Mouse (Mus musculus): Measurements from ENCODE around the gene Cat.
A peak's percentile ranks its signal among the peaks of the same experiment; 100 is the strongest.

The Cat gene

GRCm38 (mm10) chr2:103484617-103485401, at the start of gene Cat:
TSS of gene Cat (minus strand) at chr2:103485160.
- DNase-seq (ENCODE audit: low spot score in 2 of 2) = peak; percentile 94 to 96

GRCm38 (mm10) chr2:103525596-103525995, 40.6 kb upstream of the Cat start:
- no peak for DNase-seq (ENCODE audit: low spot score in 2 of 2)

DNA sequence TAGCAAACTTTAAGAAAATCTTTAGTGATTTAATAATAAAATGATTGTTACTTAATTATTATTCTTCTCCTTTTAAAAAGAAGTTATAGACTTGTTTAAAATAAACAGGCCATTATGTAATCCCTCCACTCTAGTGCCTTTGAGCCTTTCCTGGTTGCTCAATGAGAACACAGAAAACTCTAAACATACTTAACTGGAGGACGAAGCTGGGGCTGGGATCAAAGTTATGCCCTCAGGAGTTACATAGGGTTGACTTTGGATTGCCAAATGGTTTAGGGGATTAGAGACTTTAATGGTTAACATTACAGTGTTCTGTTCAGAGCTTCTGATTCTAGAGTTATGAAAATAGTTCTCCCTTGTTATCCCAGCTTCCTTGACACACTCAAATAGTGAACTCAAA, 31.5 kb upstream of the Cat start:
- no peak for DNase-seq (ENCODE audit: low spot score in 2 of 2)

DNA sequence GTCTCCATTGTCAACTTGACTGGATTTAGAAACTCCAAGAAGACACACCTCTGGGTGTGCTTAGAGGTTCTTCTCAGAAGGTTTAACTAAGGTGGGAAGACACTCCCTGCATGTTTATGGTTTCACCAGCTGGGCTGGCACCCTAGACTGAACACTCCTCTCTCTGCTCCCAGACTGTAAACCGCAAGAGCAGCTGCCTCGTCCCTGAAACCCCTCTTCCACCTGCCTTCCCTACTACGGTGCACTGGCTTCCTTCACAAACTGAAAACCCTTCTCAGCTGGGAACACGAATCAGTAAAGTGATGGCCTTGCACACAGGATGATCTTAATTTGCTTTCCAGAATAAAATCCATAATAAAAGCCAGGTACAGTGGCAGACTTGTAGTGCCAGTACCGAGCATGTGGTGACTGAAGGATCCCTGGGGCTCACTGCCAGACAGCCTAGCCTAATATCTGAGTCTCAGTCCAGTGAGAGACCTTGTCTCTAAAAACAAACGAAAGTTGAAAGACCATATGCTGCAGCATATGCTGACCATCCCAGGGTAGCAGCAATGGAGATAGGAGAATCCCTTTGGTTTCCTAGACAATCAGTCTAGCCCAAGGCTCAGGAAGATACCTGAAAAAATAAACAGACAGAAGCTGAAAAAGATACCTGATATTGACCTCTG, 30.7 kb upstream of the Cat start:
- DNase-seq (ENCODE audit: low spot score in 2 of 2) = no peak

- DNase-seq (ENCODE audit: low spot score in 2 of 2) = no peak
Measured at GRCm38 (mm10) chr2:103512066-103512795, 27.3 kb upstream of the Cat start.

GRCm38 (mm10) chr2:103511631-103512030, 26.7 kb upstream of the Cat start:
- DNase-seq (ENCODE audit: low spot score in 2 of 2) = no peak

DNA sequence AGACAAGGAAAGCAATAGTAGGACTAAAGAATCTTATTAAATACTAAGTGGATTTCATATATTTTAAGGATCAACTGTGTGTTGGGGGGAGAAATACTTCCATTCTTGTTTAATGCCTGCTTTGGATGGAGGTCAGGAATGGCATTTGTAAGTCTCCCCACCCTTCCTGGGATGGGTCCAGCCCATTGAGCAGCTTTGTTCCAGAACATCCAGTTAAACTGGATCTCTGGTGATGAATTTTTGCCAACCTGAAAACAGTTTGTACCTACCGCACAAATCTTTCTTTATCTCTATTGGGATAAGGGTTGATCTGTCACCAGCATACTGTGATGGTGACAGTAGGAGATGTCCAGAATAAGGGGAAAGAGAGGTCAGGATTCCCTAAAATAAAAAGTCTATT, 26.1 kb upstream of the Cat start:
- no peak for DNase-seq (ENCODE audit: low spot score in 2 of 2)

DNA sequence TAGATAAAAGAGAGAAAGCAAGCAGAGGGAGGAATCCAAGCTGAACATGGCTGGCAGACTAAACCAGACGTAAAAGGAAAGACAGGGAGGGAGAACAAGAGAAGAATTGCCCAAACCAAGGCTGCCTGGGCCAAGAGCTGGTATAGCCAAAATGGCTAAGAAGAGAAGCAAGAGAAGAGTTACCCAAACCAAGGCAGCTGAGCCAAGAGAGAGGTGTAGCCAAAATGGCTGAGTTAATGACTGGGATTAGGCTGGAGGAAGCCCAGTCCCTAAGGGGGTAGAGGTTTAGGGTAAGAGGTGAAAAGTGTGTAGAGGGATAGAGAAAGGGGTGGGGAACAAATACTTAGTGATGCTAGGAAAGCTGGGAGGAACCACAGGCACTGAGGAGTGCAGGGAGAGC, 22.7 kb upstream of the Cat start:
- DNase-seq (ENCODE audit: low spot score in 2 of 2) = no peak

- DNase-seq (ENCODE audit: low spot score in 2 of 2) = no peak
Measured at GRCm38 (mm10) chr2:103505956-103506355, 21.0 kb upstream of the Cat start.

DNA sequence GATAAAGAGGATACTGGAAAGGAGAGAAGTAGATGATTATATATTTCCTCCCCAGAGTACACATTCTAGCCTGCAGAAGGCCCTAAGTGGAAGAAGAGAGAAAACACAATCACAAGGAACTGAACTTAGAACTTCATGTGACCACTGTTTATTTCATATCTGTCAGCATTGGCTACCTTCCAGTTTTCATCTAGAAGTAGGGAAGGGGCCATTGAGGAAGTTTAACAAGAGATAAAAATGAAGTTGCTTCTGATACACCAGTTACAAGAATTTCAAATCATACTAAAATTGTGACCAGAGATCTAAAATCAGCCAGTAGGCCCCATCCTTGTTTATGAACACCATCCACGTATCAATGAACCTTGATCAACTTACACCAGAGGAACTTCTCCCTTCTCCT, 19.5 kb upstream of the Cat start:
- DNase-seq (ENCODE audit: low spot score in 2 of 2) = no peak

- no peak for DNase-seq (ENCODE audit: low spot score in 2 of 2)
Measured at GRCm38 (mm10) chr2:103500769-103501168, 15.8 kb upstream of the Cat start.

GRCm38 (mm10) chr2:103495633-103496418, 10.9 kb upstream of the Cat start:
- no peak for DNase-seq (ENCODE audit: low spot score in 2 of 2)

DNA sequence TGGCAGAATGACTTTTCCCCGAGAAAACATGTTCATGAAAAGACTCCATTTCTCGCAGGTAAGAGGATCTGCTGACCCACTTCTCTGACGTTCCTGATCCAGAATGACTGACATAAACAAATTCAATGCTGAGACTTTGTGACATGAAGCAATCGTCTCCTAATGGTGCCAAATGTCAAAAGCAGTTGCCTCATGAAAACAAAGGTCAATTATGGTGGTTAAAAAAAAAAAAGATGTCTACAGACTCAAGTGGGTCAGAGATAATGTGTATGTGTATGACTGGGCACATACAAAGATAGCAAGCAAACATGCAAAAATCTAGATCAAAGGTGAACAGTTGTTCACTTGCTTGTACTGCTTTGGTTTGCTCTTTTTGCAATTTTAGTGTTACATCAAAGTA, 8.9 kb upstream of the Cat start:
- DNase-seq (ENCODE audit: low spot score in 2 of 2) = no peak

DNA sequence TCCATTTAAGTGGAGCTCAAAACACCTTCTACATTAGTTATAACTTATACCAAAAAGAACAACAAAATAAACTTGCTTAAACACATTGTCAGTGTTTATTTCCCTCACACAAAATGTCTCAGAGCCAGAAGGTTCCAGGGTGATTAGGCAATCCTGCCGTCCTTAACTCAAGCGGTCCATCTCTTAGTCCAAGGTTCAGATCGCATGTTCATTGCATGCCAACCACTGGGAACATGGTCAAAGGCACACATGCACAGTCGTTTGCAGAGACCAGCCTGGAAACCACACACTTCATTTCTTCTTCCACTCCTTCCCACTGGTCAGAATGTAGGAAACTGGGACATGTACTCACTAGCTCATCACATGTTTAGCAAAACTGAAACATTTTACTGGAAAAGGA, 7.6 kb upstream of the Cat start:
- no peak for DNase-seq (ENCODE audit: low spot score in 2 of 2)

DNA sequence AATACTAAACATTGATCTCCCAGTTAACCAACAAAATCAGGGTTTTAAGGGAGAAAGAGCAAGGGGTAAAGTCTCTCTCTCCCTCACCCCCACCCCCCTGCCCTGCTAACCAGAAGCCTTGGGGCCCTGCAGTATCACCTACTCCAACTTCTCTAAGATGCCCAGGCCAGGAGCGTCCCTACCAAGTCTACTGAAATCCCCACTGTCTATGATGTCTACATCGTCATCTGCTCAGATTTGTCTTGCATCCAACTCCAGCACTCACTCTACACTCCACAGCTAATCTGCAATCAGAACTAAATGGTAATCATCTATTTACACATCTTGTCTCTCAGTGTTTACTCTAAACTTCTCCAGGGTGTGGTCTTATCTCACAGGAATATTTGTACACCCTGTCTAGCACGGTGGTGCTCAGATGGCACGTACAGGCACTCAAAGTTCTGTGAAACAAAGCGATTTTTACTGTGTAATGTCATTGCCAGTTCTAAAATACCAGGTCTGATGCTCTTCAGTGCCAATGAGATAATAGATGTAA, 907 bp downstream of the Cat start:
- DNase-seq (ENCODE audit: low spot score in 2 of 2) = peak in 1 of 2 experiments; percentile 25

DNA sequence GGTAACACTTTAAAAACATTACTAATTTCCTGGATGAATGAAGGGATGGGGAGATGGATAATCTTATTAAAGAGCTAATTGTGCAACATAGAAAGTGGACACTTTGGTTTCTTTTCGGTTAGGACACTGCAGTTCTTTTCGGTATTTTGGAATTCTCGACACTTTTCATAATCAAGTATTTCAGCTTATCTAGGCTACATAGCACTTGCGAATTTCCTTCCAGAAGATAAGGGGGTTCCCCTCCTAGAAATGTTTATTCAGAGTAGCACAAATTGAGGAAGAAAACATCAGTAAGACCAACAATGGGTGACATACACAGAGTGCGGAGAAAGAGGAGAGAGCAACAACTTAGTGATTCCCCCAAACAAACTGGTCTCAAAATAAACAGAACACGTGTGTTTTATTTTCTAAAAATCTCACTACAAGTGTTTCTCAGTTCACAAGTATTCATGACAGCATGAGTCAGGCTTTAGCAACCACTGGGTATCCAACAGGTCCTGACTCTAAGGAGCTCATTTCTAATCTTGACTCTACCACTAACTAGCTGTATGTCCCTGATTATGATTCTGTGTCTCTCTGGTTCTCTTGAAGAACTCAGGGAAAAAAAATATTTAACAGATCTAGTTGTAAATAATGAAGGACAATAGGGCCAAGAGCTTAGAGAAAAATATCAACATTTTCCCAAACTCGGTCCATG, 1.5 kb downstream of the Cat start:
- no peak for DNase-seq (ENCODE audit: low spot score in 2 of 2)

- no peak for DNase-seq (ENCODE audit: low spot score in 2 of 2)
Measured at GRCm38 (mm10) chr2:103481314-103482231, 3.4 kb downstream of the Cat start.

GRCm38 (mm10) chr2:103480871-103481270, 4.1 kb downstream of the Cat start:
- no peak for DNase-seq (ENCODE audit: low spot score in 2 of 2)

GRCm38 (mm10) chr2:103480240-103480639, 4.7 kb downstream of the Cat start:
- DNase-seq (ENCODE audit: low spot score in 2 of 2) = peak; percentile 51 to 59

- DNase-seq (ENCODE audit: low spot score in 2 of 2) = no peak
Measured at GRCm38 (mm10) chr2:103478326-103478725, 6.6 kb downstream of the Cat start.

Measured in spleen, postnatal 10 days (tissue).